Mouse (Mus musculus): ENCODE data around the gene Rbfox1. TPM values are rescaled to one million over a fixed set of nuclear protein-coding genes. Genes with fewer than 3 reads are reported as not detected.

Gene Rbfox1
- total and polyA plus RNA-seq, 3 experiments = not detected

GRCm38 (mm10) chr16:5866966-5867365, 18.2 kb upstream of the Rbfox1 start:
- H3K4me3 ChIP-seq (ENCODE audit: low read depth, low read length) = no peak overlapping the region
- no peaks in the 10 kb centered on the region for H3K27me3 ChIP-seq (ENCODE audit: insufficient read depth, low read length)
- H3K9me3 ChIP-seq (replicated peaks) = peaks cover 33% of the 10 kb centered on the region
- DNase-seq (ENCODE audit: low spot score) (no peak), ATAC-seq (ENCODE audit: extremely low read depth, insufficient number of reproducible peaks, low FRiP score, poor library complexity, severe bottlenecking) (no peak)
- TF ChIP-seq GATA1 (IDR thresholded peaks at IDR 0.05; ENCODE audit: borderline replicate concordance, low read length) = no peak
- TF ChIP-seq GATA2 (IDR thresholded peaks at IDR 0.05; ENCODE audit: borderline replicate concordance, low read depth, low read length) = no peak
- TF ChIP-seq TAL1 (conservative IDR thresholded peaks at IDR 0.05; ENCODE audit: low read depth, low read length) = no peak
- no peak for TF ChIP-seq POLR2AphosphoS5 (IDR thresholded peaks at IDR 0.05; ENCODE audit: insufficient replicate concordance, low read depth, low read length)
- no peak for TF ChIP-seq CTCF (IDR thresholded peaks at IDR 0.05; ENCODE audit: low read depth, low read length)
- H3K4me1 ChIP-seq (ENCODE audit: insufficient read depth, low read depth, low read length) = no peaks in the 10 kb centered on the region
- no peaks in the 10 kb centered on the region for H3K36me3 ChIP-seq (replicated peaks)

- H3K9me3 ChIP-seq (replicated peaks) = peaks cover 9% of the 10 kb centered on the region
- TF ChIP-seq POLR2AphosphoS5 (IDR thresholded peaks at IDR 0.05; ENCODE audit: insufficient replicate concordance, low read depth, low read length) (no peak), GATA2 (IDR thresholded peaks at IDR 0.05; ENCODE audit: borderline replicate concordance, low read depth, low read length) (no peak), GATA1 (IDR thresholded peaks at IDR 0.05; ENCODE audit: borderline replicate concordance, low read length) (no peak), TAL1 (conservative IDR thresholded peaks at IDR 0.05; ENCODE audit: low read depth, low read length) (no peak), CTCF (IDR thresholded peaks at IDR 0.05; ENCODE audit: low read depth, low read length) (no peak)
- no peaks in the 10 kb centered on the region for H3K36me3 ChIP-seq (replicated peaks)
- no peak overlapping the region for H3K4me3 ChIP-seq (ENCODE audit: low read depth, low read length)
- H3K27me3 ChIP-seq (ENCODE audit: insufficient read depth, low read length) = no peaks in the 10 kb centered on the region
- no peaks in the 10 kb centered on the region for H3K4me1 ChIP-seq (ENCODE audit: insufficient read depth, low read depth, low read length)
- DNase-seq (ENCODE audit: low spot score) (no peak), ATAC-seq (ENCODE audit: extremely low read depth, insufficient number of reproducible peaks, low FRiP score, poor library complexity, severe bottlenecking) (no peak)
Observed at GRCm38 (mm10) chr16:5870391-5870790, 14.8 kb upstream of the Rbfox1 start.

GRCm38 (mm10) chr16:5881820-5882219, 3.3 kb upstream of the Rbfox1 start:
- peaks cover 34% of the 10 kb centered on the region for H3K9me3 ChIP-seq (replicated peaks)
- H3K4me1 ChIP-seq (ENCODE audit: insufficient read depth, low read depth, low read length) = no peaks in the 10 kb centered on the region
- no peak overlapping the region for H3K4me3 ChIP-seq (ENCODE audit: low read depth, low read length)
- H3K36me3 ChIP-seq (replicated peaks) = no peaks in the 10 kb centered on the region
- TF ChIP-seq GATA1 (IDR thresholded peaks at IDR 0.05; ENCODE audit: borderline replicate concordance, low read length) (no peak), CTCF (IDR thresholded peaks at IDR 0.05; ENCODE audit: low read depth, low read length) (no peak), GATA2 (IDR thresholded peaks at IDR 0.05; ENCODE audit: borderline replicate concordance, low read depth, low read length) (no peak), POLR2AphosphoS5 (IDR thresholded peaks at IDR 0.05; ENCODE audit: insufficient replicate concordance, low read depth, low read length) (no peak), TAL1 (conservative IDR thresholded peaks at IDR 0.05; ENCODE audit: low read depth, low read length) (no peak)
- no peaks in the 10 kb centered on the region for H3K27me3 ChIP-seq (ENCODE audit: insufficient read depth, low read length)
- ATAC-seq (ENCODE audit: extremely low read depth, insufficient number of reproducible peaks, low FRiP score, poor library complexity, severe bottlenecking) (no peak), DNase-seq (ENCODE audit: low spot score) (no peak)

GRCm38 (mm10) chr16:5885690-5886050, 515 bp downstream of the Rbfox1 start:
- Histone ChIP-seq H3K4me3 (ENCODE audit: low read depth, low read length) (no peak overlapping the region), H3K27me3 (ENCODE audit: insufficient read depth, low read length) (no peaks in the 10 kb centered on the region), H3K4me1 (ENCODE audit: insufficient read depth, low read depth, low read length) (no peaks in the 10 kb centered on the region), H3K9me3 (replicated peaks) (peaks cover 34% of the 10 kb centered on the region), H3K36me3 (replicated peaks) (no peaks in the 10 kb centered on the region)
- DNase-seq (ENCODE audit: low spot score) (no peak), ATAC-seq (ENCODE audit: extremely low read depth, insufficient number of reproducible peaks, low FRiP score, poor library complexity, severe bottlenecking) (no peak)
- no peak for TF ChIP-seq GATA2 (IDR thresholded peaks at IDR 0.05; ENCODE audit: borderline replicate concordance, low read depth, low read length)
- TF ChIP-seq POLR2AphosphoS5 (IDR thresholded peaks at IDR 0.05; ENCODE audit: insufficient replicate concordance, low read depth, low read length) = no peak
- TF ChIP-seq TAL1 (conservative IDR thresholded peaks at IDR 0.05; ENCODE audit: low read depth, low read length) = no peak
- no peak for TF ChIP-seq CTCF (IDR thresholded peaks at IDR 0.05; ENCODE audit: low read depth, low read length)
- TF ChIP-seq GATA1 (IDR thresholded peaks at IDR 0.05; ENCODE audit: borderline replicate concordance, low read length) = no peak

GRCm38 (mm10) chr16:5895564-5895963, 10.4 kb downstream of the Rbfox1 start:
- Histone ChIP-seq H3K36me3 (replicated peaks) (no peaks in the 10 kb centered on the region), H3K4me1 (ENCODE audit: insufficient read depth, low read depth, low read length) (no peaks in the 10 kb centered on the region), H3K9me3 (replicated peaks) (peaks cover 31% of the 10 kb centered on the region), H3K27me3 (ENCODE audit: insufficient read depth, low read length) (no peaks in the 10 kb centered on the region), H3K4me3 (ENCODE audit: low read depth, low read length) (no peak overlapping the region)
- no peak for TF ChIP-seq TAL1 (conservative IDR thresholded peaks at IDR 0.05; ENCODE audit: low read depth, low read length)
- no peak for TF ChIP-seq GATA2 (IDR thresholded peaks at IDR 0.05; ENCODE audit: borderline replicate concordance, low read depth, low read length)
- DNase-seq (ENCODE audit: low spot score) (no peak), ATAC-seq (ENCODE audit: extremely low read depth, insufficient number of reproducible peaks, low FRiP score, poor library complexity, severe bottlenecking) (no peak)

GRCm38 (mm10) chr16:5898330-5898729, 13.2 kb downstream of the Rbfox1 start:
- H3K9me3 ChIP-seq (replicated peaks) = peaks cover 28% of the 10 kb centered on the region
- H3K27me3 ChIP-seq (ENCODE audit: insufficient read depth, low read length) = no peaks in the 10 kb centered on the region
- no peaks in the 10 kb centered on the region for H3K4me1 ChIP-seq (ENCODE audit: insufficient read depth, low read depth, low read length)
- no peak for DNase-seq (ENCODE audit: low spot score)
- no peak overlapping the region for H3K4me3 ChIP-seq (ENCODE audit: low read depth, low read length)
- no peak for ATAC-seq (ENCODE audit: extremely low read depth, insufficient number of reproducible peaks, low FRiP score, poor library complexity, severe bottlenecking)
- TF ChIP-seq CTCF (IDR thresholded peaks at IDR 0.05; ENCODE audit: low read depth, low read length) = no peak
- no peak for TF ChIP-seq GATA2 (IDR thresholded peaks at IDR 0.05; ENCODE audit: borderline replicate concordance, low read depth, low read length)
- TF ChIP-seq GATA1 (IDR thresholded peaks at IDR 0.05; ENCODE audit: borderline replicate concordance, low read length) = no peak
- no peak for TF ChIP-seq POLR2AphosphoS5 (IDR thresholded peaks at IDR 0.05; ENCODE audit: insufficient replicate concordance, low read depth, low read length)
- TF ChIP-seq TAL1 (conservative IDR thresholded peaks at IDR 0.05; ENCODE audit: low read depth, low read length) = no peak
- H3K36me3 ChIP-seq (replicated peaks) = no peaks in the 10 kb centered on the region

- H3K4me1 ChIP-seq (ENCODE audit: insufficient read depth, low read depth, low read length) = no peaks in the 10 kb centered on the region
- no peaks in the 10 kb centered on the region for H3K36me3 ChIP-seq (replicated peaks)
- no peak for TF ChIP-seq TAL1 (conservative IDR thresholded peaks at IDR 0.05; ENCODE audit: low read depth, low read length)
- no peak for TF ChIP-seq GATA1 (IDR thresholded peaks at IDR 0.05; ENCODE audit: borderline replicate concordance, low read length)
- TF ChIP-seq GATA2 (IDR thresholded peaks at IDR 0.05; ENCODE audit: borderline replicate concordance, low read depth, low read length) = no peak
- no peak for TF ChIP-seq CTCF (IDR thresholded peaks at IDR 0.05; ENCODE audit: low read depth, low read length)
- TF ChIP-seq POLR2AphosphoS5 (IDR thresholded peaks at IDR 0.05; ENCODE audit: insufficient replicate concordance, low read depth, low read length) = no peak
- no peak overlapping the region for H3K4me3 ChIP-seq (ENCODE audit: low read depth, low read length)
- DNase-seq (ENCODE audit: low spot score) = no peak
- peaks cover 15% of the 10 kb centered on the region for H3K9me3 ChIP-seq (replicated peaks)
- no peak for ATAC-seq (ENCODE audit: extremely low read depth, insufficient number of reproducible peaks, low FRiP score, poor library complexity, severe bottlenecking)
- H3K27me3 ChIP-seq (ENCODE audit: insufficient read depth, low read length) = no peaks in the 10 kb centered on the region
Observed at GRCm38 (mm10) chr16:5910742-5911141, 25.6 kb downstream of the Rbfox1 start.
